12 mouse cellular contexts compared by ENCODE assay signal in genomic region chr9:113381591-113382110, GRCm38 (mm10).
DNase-seq lines count a peak whose midpoint lies in the region; ATAC-seq and TF ChIP-seq lines count a peak whose summit lies in the region.
"Had no signal": no experiment of that assay in that cellular context is flagged by ENCODE, and none has a peak within 500 bp of the region (broad histone marks: within the 10 kb centered on the region; RNA-seq: fewer than 3 reads in every experiment).

No protein-coding gene starts in this region.

- no peaks in the 10 kb centered on the region for H3K9me3 ChIP-seq in forebrain, embryonic 15.5 days
- H3K9me3 ChIP-seq in limb, embryonic 11.5 days (ENCODE audit: control insufficient read depth, low read length), result no peaks in the 10 kb centered on the region
- no peaks in the 10 kb centered on the region for H3K9me3 ChIP-seq in neural tube, embryonic 12.5 days

- peak overlapping the region; percentile 23 for H3K4me2 ChIP-seq in forebrain, embryonic 15.5 days (replicated peaks)
- peak overlapping the region; percentile 31; the same call in 1 of the 2 replicates for H3K4me2 ChIP-seq in limb, embryonic 11.5 days (ENCODE audit: low read depth, severe bottlenecking)
- H3K4me2 ChIP-seq in neural tube, embryonic 12.5 days (replicated peaks), result peak overlapping the region; percentile 34; the same call in 1 of the 2 replicates

- ATAC-seq in forebrain, embryonic 15.5 days (replicated peaks), result no peak
- ATAC-seq in limb, embryonic 11.5 days (ENCODE audit: insufficient number of reproducible peaks, low FRiP score, low TSS enrichment, low read depth), result no peak
- ATAC-seq in neural tube, embryonic 12.5 days (ENCODE audit: low FRiP score, low read depth), result no peak

- H3K27ac ChIP-seq in layer of hippocampus, adult 2 months, result no peak overlapping the region
- H3K27ac ChIP-seq in forebrain, embryonic 15.5 days (replicated peaks), result peak overlapping the region; percentile 54
- no peak overlapping the region for H3K27ac ChIP-seq in limb, embryonic 11.5 days (replicated peaks; ENCODE audit: low read depth, low read length)
- H3K27ac ChIP-seq in neural tube, embryonic 12.5 days, result no peak overlapping the region

- 0 out of 2 replicates have a peak overlapping the region, but pooled peaks have one; percentile 3 for H3K4me3 ChIP-seq in layer of hippocampus, adult 2 months
- 0 out of 2 replicates have a peak overlapping the region, but pooled peaks have one; percentile 2 for H3K4me3 ChIP-seq in forebrain, embryonic 15.5 days
- no peak overlapping the region for H3K4me3 ChIP-seq in limb, embryonic 11.5 days (ENCODE audit: low read depth, low read length)
- H3K4me3 ChIP-seq in neural tube, embryonic 12.5 days, result no peak overlapping the region

- no peak overlapping the region; the same call in 1 of the 2 replicates for H3K9ac ChIP-seq in forebrain, embryonic 15.5 days (replicated peaks)
- no peak overlapping the region for H3K9ac ChIP-seq in limb, embryonic 11.5 days (ENCODE audit: low read length)
- no peak overlapping the region for H3K9ac ChIP-seq in neural tube, embryonic 12.5 days

- no peaks in the 10 kb centered on the region for H3K36me3 ChIP-seq in forebrain, embryonic 15.5 days
- H3K36me3 ChIP-seq in limb, embryonic 11.5 days (ENCODE audit: control insufficient read depth, insufficient read depth, low read length), result no peaks in the 10 kb centered on the region
- H3K36me3 ChIP-seq in neural tube, embryonic 12.5 days, result no peaks in the 10 kb centered on the region

- no peak for DNase-seq in layer of hippocampus, adult 2 months (ENCODE audit: low spot score in 2 of 2)
- no peak for DNase-seq in layer of hippocampus, adult 9-10 months (ENCODE audit: low spot score)
- DNase-seq in limb, embryonic 11.5 days (ENCODE audit: low spot score), result peak; percentile 55
- DNase-seq in adipocyte (ENCODE audit: low spot score), result no peak
- DNase-seq in layer of hippocampus, postnatal 10 days (ENCODE audit: low spot score in 2 of 2), result no peak
- DNase-seq: adrenal gland, postnatal 14 days; heart, adult 18-20 months; heart, postnatal 4 days; kidney, postnatal 25 days; lung, adult 18-20 months had no signal

- peaks cover 21% of the 10 kb centered on the region for H3K4me1 ChIP-seq in forebrain, embryonic 15.5 days
- peaks cover 14% of the 10 kb centered on the region for H3K4me1 ChIP-seq in limb, embryonic 11.5 days (ENCODE audit: control insufficient read depth, insufficient read depth, low read length)
- H3K4me1 ChIP-seq in neural tube, embryonic 12.5 days, result peaks cover 11% of the 10 kb centered on the region; the same call in 1 of the 2 replicates

- H3K27me3 ChIP-seq in forebrain, embryonic 15.5 days, result no peaks in the 10 kb centered on the region
- H3K27me3 ChIP-seq in limb, embryonic 11.5 days (ENCODE audit: control insufficient read depth, insufficient read depth, low read length), result no peaks in the 10 kb centered on the region
- H3K27me3 ChIP-seq in neural tube, embryonic 12.5 days (replicated peaks), result no peaks in the 10 kb centered on the region

- TF ChIP-seq CTCF in layer of hippocampus, adult 2 months (conservative IDR thresholded peaks at IDR 0.05), result no peak

- 11% methylated on average over 13 of the region's 13 CpGs for WGBS in forebrain, embryonic 15.5 days
- WGBS in limb, embryonic 11.5 days, result 18% methylated on average over 13 of the region's 13 CpGs
- 36% methylated on average over 13 of the region's 13 CpGs for WGBS in neural tube, embryonic 12.5 days

Comparison
In these comparisons a context has a peak if more than half of its experiments do, and no peak if none do; other contexts are left out.
1. H3K4me3 ChIP-seq: peak in layer of hippocampus, adult 2 months (single experiment) and forebrain, embryonic 15.5 days (single experiment); none in limb, embryonic 11.5 days (single experiment) and neural tube, embryonic 12.5 days (single experiment).
2. Peak in every context shown above with its lines, with median percentiles within 50 percentile points of each other: H3K4me2 ChIP-seq.